Mouse (Mus musculus) adrenal gland, adult 18-20 months (tissue): ENCODE measurements around the gene Naglu. TPM values are rescaled to one million over a fixed set of nuclear protein-coding genes. Genes with fewer than 3 reads are reported as not detected.

Experiments
- DNase-seq, 2 experiments: peaks; one replicate each; pipeline ENCODE4 v3.0.0; 2021 to 2022; ENCODE audit warnings: low spot score in 2 of 2
- long read RNA-seq, 2 experiments: library from polyadenylated mRNA; stranded (forward); transcript quantifications; one replicate each; pipeline ENCODE4 v2.0.0; 2021
- total RNA-seq, 2 experiments: library from RNA; stranded (reverse); gene quantifications; 1 replicate in 1 of 2; 2 replicates in 1 of 2; pipeline ENCODE4 v1.2.3; 2021

Naglu gene
- 10 to 100 TPM; 25.8 to 39.0 TPM for total RNA-seq
- long read RNA-seq, experiment 1, transcript Naglu-201 (6 exons, 2,560 nt), result major isoform, 56 of 61 reads
- long read RNA-seq, experiment 1, partial matches to known transcripts, result 2 of 61 reads
- long read RNA-seq, experiment 1, other reads (novel, unspliced or antisense), result 3 of 61 reads
- long read RNA-seq, experiment 2, transcript Naglu-201 (6 exons, 2,560 nt), result major isoform, 95 of 116 reads
- long read RNA-seq, experiment 2, partial matches to known transcripts, result 12 of 116 reads
- long read RNA-seq, experiment 2, other reads (novel, unspliced or antisense), result 9 of 116 reads

DNA sequence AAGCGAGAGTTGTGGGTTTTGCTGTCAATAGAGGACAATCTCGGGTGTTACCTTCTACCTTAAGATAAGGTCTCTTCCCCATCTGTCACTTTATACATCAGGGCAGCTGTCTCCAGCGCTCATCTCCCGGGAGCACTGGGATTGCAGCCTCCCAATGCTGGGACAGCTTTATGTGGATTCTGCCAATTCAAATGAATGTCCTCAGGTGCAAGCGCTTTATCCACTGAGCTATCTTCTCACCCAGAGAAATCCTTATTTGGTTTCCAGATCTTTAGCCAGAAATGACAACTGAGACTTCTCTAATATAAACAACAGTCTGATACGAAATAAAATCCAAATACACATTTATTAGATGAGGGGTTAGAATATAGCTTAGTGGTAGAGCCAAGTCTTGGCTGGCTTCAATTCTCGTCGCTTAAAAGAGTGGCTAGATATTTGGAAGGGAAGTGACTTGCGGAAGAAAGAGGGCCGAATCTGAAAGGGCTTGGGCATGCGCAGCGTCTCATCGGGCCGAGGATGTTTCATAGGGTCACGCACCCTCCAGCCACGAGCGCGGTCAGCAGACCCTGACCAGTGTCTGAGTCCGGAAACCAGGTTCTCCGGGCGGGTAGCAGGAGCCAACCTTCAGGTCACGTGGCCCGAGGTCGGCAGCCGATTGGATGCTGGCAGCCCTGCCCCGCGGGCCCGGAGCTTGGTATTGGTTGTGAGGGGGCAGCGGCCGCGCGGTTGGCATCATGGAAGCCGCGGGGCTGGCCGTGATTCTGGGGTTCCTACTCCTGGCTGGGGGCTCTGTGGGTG is at the start of gene Naglu:
TSS of gene Naglu (plus strand) at position 622 of the 798 bp plus-strand sequence.
- DNase-seq, result peak; percentile 93 to 94

DNA sequence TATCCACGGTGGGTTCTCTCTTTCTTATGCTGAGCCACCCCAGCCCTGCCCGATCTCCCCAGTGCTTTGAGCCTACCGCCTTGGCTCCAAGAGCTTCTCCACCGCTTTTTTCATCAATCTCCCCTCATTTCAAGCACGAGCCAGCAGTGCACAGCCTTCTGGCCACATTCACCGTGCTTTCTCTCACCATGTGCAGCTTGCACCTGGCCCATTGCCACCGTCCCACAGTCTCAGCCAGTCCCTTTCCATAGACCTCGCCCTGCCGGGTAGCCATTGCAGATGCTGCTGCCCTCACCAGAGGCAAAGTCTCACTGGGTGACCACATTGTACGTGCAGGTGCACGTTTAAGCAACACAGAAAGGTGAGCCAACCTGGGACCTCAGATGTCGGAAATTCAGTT is 46.4 kb upstream of the Naglu start:
- DNase-seq, result no peak

DNA sequence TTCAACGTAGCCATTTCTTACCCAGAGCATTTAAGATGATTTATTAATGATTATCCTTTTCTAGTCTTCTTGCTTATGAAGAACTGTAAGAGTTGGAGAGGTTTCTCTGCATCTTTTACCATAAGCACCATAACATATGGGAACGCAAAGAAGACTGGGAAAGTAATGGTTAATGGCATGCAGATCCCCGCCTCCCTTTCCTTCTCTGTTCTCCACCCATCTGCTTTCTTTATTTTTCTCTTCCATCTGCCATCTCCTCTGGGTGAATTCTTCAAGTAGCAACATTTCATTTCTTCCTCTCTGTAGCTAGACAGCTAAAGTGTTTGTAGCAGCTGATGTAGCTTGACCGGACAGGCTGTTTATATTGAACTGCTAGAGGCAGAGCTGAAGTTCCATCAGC is 45.8 kb upstream of the Naglu start:
- DNase-seq, result no peak

DNA sequence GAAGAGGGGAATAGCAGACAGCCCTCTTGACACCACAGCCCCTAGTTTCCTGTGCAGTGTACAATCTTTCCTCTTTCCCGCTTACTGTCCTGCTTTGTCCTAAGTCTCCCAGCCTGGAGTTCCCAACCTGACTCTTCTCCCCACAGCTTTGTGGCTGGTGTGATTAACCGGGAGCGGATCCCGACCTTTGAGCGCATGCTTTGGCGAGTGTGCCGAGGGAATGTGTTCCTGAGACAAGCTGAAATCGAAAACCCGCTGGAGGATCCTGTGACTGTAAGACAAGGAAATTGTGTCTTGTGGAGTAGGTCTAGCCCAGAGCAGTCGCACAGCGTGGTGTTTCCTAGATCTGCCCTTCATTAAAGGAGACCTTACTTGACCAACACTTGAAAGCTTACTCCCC is 42.7 kb upstream of the Naglu start:
- no peak for DNase-seq

DNA sequence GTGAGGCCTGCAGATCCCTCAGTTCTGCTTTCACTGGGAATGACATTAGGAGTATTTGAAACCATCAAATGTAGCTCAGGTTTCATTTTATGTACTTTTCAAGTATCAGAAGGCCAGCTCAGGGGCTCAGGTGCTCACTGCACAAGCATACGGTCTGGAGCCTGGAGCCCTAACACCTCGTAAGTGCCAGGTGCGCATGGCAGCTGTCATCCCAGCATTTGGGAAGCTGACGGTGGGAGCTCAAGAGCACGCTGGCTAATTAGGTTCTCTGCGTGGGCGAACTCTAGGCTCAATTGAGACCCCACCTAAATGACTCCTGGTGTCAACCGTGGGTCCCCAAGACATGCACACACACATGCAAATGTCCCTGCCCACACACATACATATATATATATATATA is 40.5 kb upstream of the Naglu start:
- DNase-seq, result no peak

DNA sequence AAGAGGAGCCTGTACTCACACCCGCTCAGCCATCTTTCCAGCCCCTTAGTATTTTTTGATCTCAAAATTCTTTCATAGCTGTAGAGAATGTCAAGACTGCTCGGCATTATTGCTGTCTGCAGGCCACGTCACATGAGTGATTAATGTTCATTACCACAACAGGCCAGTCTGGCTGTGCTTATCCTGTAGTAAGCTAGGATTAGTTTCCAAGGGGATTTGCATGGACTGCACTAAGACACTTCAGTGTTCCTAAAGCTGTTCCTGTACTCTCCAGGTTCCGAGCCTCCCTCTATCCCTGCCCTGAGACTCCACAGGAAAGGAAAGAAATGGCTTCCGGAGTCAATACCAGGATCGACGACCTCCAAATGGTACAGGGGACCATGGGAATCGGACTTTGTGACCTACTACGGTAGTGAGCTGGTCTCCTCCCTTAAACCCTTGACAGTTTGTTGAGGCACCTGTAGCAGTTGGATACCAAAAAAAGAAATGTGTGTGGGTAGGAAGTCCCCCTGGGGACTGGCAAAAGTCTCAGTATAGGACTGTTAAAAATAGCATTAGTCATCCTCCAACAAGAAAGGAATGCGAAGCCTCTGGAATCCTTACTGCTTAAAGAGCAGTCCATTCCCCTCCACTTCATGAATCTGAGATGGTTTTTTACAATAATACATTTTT is 39.5 kb upstream of the Naglu start:
- no peak for DNase-seq

DNA sequence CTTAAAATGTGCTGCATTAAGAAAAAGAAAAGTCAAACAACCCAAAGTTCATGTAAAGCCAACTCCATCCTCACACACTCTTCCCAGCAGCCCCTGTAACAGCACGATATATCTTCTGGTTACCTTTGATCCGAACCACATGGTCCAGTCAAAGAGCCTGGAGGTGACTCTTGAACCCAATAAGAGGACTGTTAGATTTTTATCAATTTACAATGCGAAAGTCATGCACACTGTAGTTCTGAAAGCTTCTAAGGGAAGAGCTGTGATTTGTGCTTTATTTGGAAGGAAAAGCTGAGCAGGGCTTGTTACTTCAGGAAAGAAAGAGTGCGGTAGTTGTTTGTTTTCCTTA is 39.0 kb upstream of the Naglu start:
- DNase-seq, result no peak

DNA sequence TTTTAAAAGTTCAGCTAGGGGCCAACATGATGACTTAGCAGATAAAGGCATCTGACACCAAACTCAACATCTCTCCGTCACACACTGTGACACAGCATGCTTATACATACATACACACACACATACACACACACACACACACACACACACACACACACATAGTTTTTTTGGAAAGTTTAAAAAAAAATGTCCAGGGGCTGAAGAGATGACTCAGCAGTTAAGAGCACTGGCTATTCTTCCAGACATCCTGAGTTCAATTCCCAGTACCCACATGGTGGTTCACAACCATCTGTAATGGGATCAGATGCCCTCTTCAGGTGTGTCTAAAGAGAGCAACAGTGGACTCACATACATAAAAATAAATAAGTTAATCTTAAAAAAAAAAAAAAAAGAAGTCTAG is 38.3 kb upstream of the Naglu start:
- DNase-seq, result no peak

DNA sequence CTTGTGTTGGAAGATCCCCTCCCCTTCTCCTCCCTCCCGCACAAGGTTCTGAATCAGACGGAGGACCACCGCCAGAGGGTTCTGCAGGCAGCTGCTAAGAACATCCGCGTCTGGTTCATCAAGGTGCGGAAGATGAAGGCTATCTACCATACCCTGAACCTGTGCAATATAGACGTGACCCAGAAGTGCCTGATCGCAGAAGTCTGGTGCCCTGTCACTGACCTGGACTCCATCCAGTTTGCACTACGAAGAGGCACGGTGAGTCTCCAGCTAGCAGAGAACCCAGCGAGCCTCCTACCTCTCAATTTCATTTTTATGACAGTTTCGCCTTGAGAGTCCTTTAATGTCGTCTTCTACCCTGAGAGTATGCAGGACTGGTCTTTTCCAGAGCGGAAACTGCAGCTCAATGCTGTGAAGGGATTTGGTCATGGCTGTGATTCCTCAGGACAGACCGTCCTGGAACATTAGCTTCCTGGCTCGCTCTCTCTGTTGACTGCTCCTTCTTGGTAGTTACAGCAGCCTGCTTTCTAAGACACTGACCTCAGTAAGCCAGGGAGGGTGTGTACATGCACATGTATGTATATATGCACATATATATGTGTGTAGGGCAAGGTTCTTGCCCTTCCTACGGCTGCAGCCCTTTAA is 35.8 kb upstream of the Naglu start:
- DNase-seq, result no peak

DNA sequence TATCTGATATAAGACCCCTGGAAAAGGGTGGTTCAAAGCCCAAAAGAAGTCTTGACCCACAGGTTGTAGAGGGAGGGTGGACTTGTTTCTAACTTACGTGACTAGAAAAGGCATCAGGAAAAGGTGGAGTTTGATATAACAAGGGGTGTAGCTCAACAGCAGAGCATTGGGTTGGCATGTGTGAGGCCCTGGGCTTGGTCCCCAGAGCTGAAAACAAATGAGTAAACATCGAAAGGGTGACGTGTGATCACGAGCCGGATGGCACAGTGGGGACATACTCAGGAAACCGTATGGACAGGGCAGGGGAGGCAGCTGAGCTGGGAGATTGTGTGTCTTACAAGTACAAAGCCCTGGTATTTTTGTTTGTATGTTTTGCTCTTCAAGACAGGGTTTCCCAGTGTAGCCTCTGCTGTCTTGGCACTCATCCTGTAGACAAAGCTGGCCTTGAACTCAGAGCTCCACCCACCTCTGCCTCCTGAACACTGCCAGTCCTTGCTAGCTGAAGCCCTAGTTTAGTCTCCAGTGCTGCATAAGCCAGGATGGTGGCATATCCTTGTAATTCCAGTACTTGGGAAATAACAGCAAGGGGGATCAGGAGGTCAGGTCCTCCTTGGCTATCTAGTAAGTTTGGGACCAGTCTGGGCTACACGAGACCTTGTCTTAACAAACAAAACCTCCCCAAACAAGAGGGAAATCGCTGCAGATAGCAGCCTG is 35.0 kb upstream of the Naglu start:
- DNase-seq, result peak in 1 of 2 experiments; percentile 37

DNA sequence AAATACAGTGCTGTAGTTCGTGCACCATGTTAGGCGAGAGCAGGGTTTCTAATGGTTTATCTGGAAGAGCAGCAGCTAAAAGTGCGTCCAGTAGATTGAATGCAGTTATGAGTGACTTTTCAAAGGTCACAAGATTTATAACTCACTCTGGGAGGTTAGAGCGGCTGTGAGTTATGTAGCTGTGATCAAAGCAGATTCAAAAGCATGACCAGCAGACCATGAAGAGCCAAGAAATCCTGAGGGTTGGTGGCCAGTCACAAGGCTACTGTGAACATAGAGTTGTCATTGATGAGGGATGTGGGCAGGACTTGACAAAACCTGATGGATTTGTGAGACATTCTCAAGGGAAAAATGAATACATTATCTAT is 34.5 kb upstream of the Naglu start:
- no peak for DNase-seq

DNA sequence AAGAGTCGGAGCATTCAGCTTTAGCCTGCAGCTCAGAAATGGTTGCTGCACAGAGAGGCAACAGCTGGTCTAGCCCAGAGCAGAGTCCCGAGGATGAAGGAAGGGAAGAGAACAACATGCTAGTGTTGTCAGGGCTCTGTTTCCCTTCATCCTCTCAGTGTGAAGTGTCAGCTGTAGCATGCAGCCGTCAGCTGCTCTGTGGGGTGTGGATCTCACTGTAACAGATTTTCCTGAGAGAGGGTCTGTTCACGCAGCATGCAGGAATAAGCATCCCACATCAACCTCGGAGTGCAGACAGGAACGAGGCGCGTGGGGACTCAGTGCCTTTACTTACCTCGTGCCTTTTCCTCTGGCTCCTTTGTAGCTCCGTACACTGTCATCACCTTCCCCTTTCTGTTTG is 32.0 kb upstream of the Naglu start:
- DNase-seq, result no peak

DNA sequence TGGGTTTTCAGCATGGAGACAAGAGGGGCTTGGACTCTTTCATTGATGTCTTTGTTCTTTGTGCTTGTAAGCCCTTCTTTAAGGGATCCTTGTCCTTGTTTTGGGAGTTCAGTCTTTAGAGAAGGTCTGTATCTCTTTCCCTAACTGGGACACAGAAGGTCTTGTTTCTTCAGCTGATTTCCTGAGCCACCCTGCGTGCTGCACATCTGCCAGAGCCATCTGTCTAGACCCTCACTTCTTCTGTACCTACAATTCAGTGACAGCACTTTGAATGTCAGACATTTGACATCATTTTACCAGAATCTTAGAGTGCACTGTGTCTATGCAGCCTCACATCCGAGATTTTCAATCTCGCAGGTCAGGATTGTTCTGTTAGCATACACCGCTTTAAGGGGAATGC is 24.0 kb upstream of the Naglu start:
- no peak for DNase-seq

DNA sequence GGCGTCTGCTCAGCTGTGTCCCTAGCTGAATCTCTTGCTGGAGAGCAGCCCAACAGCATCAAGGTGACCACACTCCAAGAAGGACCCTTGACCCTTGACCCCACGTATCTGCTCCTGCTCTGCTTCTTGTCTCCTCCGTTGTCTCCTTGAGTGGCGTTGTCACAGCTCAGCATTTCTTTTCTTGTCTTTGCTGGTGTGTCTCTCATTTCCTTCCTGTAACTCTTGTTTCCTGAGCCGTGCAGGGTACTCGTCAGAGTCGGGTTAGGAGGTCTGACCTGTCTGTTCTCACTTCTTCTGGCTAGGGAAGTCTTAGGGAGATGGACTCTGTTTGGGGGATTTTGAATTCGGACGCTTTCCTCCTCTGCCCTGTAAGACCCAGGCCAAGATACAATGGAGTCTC is 23.4 kb upstream of the Naglu start:
- no peak for DNase-seq

DNA sequence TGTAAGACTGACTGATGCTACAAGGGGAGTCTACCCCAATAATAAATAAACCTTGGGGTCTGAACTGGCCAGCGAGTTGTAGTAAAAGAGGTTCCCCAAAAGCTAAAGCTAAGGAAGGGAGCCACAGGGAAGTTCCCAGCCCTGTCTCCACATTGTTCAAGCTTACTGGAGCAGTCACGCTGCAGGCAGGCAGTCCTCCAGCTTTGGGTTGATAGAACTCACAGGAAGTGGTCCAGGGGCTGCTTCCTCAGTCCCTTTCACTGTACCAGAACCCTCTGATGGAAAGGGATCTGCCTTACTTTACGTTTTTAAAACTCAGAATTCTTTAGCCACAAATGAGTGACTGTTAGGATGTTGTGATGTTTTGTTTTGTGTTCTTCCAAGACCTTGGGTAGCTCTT is 22.3 kb upstream of the Naglu start:
- no peak for DNase-seq

DNA sequence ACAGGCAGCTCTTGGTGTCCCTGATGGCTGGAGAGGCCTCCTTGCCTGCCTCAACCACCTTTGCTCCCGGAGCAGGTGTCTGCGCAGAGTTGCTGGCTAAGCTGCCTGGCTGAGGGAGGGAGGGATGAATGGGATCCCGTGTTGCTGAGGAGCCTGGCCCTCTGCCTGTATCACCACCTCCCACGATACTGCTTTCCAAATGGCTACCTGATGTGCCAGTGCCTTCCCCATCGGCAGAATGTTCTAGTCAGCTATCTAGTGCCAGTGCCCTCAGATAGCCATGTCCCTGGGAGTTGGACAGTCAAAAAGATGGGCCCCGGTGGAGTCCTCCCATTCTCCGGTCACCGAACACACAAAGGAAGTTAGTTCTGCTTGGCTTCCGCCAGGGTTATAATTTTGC is 19.5 kb upstream of the Naglu start:
- DNase-seq, result no peak

DNA sequence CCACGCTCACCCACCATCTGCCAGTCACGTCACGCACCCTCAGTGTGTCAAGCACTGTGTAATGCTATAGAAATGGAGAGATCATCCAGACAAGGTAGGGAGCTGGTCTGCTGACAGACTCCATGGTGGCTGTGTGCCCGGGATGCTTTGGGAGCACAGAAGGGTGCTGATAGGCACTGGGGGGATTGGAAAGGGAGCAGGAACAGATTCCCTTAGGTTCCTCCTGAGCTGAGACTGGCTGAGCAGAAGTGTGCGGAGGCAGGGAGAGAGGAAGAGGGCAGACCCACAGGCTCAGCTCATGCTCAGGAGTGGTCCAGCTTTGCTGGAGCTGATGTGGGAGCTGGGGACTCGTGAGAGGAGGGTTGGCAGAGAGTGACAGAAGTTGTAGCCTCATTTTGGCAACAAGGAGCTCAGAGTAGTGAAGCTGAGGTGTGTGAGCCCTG is 18.7 kb upstream of the Naglu start:
- DNase-seq, result no peak

DNA sequence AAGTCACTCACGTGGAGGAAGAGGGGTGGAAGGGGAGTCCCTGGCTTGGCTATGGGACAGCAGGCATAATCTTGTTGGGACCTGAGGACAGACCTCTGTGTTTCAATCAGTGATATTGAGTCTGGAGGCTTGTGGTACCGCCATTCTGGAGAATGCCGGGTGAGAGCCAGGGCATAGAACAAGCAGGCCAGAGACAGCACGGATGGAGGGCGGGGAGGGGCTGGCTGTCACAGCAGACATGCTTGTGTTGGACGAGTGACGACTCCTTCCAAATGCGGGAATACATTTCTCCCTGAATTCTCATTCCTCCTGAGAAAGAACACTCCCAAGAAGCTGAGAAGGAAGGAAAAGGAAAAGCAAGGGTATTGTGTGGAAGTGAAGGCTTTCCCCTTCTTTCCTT is 18.2 kb upstream of the Naglu start:
- DNase-seq, result no peak

DNA sequence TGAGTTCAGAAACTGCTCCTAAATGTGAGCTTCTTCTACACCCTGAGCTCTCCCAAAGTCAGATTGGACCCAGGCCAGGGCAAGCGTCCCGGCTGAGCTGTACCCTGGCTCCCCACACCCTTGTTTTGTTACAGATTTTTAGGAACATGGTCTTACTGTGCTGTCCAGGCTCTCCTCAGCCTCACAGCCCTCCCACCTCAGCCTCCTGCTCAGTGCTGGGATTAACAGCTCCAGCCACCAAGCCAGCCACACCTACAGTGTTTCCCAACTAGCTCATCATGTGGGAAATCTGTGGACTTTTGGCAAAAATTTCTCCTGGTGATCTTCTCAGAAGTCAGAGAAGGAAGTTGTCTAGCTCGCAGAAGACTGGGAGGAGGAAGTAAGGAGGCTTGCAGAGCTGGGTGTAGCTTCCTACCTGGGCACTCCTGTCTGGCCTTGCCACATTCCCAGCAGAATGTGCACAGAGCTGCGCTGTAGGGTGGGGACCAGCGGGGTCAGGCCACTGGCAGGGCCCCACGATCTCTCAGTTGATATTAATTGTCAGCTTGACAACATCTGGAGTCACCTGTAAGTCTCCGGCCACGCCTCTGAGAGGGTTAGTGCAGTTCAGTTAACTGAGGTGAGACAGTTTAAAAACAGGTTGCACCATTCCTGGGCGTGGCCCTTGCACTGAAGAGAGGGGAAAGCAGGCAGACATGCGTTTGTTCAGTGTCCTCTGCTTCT is 16.9 kb upstream of the Naglu start:
- DNase-seq, result no peak

DNA sequence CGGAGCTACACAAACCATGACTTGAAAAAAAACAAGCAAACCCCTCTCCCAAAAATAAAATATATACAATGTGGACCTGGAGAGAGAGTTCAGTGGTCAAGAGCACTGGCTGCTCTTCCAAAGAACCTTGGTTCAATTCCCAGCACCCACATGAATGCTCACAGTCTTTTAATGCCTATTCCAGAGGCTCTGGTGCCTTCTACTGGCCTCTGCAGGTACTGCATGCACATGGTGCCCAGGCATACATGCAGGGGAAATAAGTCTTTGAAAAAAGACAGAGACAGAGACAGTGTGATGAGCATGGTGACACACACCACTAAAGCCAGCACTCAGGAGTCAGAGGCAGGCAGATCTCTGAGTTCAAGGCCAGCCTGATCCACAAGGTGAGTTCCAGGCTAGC is 15.8 kb upstream of the Naglu start:
- DNase-seq, result no peak

DNA sequence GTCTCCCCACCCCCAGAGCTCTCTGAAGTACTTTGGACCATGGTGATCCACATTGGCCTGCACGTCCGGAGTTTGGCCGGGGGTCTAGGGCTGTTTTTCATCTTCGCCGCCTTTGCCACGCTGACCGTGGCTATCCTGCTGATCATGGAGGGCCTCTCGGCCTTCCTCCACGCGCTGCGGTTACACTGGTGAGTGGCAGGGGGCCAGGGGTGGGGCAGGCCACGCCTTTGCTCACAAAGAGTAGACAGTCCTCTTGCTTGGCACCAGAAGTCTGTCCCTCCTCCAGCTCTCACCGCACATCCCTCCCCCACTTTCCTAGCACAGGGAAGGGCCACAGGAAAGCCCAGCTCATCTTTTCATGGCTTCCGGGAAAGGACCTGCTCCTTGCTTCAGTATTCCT is 14.4 kb upstream of the Naglu start:
- DNase-seq, result no peak
